Mouse (Mus musculus): ENCODE data around the gene Chst8. TPM values are rescaled to one million over a fixed set of nuclear protein-coding genes. Genes with fewer than 3 reads are reported as not detected.

The Chst8 gene
- polyA plus RNA-seq, 1 experiment from 2014 or later = 7.6 TPM

- 0 out of 2 replicates have a peak, but pooled peaks cover 5% of the 10 kb centered on the region for H3K9me3 ChIP-seq
- peak; percentile 42 for DNase-seq (ENCODE audit: low spot score)
- 27% methylated on average over 6 of the region's 6 CpGs for WGBS
Observed at GRCm38 (mm10) chr7:34820554-34820953, 8.0 kb upstream of the Chst8 start.

DNA sequence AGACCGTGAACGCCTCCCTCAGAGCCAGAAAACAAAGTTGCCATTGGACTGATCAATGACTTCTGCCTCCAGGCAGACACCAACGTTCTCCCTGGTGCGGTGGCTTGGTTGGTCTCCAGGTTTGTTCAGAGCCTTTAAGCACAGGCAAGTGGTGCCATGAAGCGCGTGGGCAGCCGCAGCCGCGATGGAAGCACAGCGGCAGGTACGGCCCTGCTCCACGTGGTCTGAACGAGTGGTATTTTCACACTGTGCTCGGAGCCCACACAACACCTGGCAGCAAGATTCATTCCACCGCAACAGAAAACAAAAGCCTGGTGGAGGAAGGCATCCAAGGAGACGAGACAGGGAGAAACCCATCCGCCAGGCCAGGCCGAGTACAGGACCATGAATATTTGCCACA lies 7.3 kb upstream of the Chst8 start:
- Histone ChIP-seq H3K36me3 (replicated peaks) (no peaks in the 10 kb centered on the region), H3K27ac (replicated peaks) (no peak overlapping the region), H3K4me3 (no peak overlapping the region), H3K9me3 (0 out of 2 replicates have a peak, but pooled peaks cover 5% of the 10 kb centered on the region), H3K4me1 (peaks cover 8% of the 10 kb centered on the region; the same call in 1 of the 2 replicates), H3K27me3 (replicated peaks; ENCODE audit: low read depth, poor library complexity, severe bottlenecking) (peaks cover 6% of the 10 kb centered on the region)
- no peak for DNase-seq (ENCODE audit: low spot score)
- 87% methylated on average over 18 of the region's 18 CpGs for WGBS

More at GRCm38 (mm10) chr7:34820554-34820953, 8.0 kb upstream of the Chst8 start:
- Histone ChIP-seq H3K4me3 (no peak overlapping the region), H3K27me3 (replicated peaks; ENCODE audit: low read depth, poor library complexity, severe bottlenecking) (no peaks in the 10 kb centered on the region; the same call in 1 of the 2 replicates), H3K36me3 (replicated peaks) (no peaks in the 10 kb centered on the region), H3K4me1 (peaks cover 8% of the 10 kb centered on the region; the same call in 1 of the 2 replicates), H3K27ac (replicated peaks) (no peak overlapping the region)

DNA sequence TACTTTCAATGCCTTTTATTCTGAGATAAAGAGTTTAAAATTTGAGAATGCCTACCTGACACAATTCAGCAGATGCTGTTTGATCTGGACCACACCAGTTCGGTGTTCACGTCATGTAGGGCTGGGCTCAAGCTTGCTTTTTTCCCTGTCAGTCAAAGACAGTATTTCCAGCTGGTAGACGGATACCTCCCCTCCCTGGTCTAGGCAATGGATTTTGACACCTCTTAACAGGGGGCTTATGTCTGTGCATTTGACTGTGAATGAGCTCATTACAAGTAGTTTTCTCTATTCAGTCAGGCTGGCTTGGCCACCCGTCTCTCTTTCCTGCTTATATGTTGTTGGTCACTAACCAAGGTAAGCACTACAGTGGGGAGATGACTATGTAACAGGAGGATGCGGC lies 6.1 kb upstream of the Chst8 start:
- H3K4me3 ChIP-seq = no peak overlapping the region
- peaks cover 17% of the 10 kb centered on the region for H3K27me3 ChIP-seq (replicated peaks; ENCODE audit: low read depth, poor library complexity, severe bottlenecking)
- H3K27ac ChIP-seq (replicated peaks) = no peak overlapping the region
- no peaks in the 10 kb centered on the region for H3K36me3 ChIP-seq (replicated peaks)
- DNase-seq (ENCODE audit: low spot score) = no peak
- H3K9me3 ChIP-seq = 0 out of 2 replicates have a peak, but pooled peaks cover 5% of the 10 kb centered on the region
- peaks cover 8% of the 10 kb centered on the region; the same call in 1 of the 2 replicates for H3K4me1 ChIP-seq
- WGBS = 73% methylated on average over 5 of the region's 5 CpGs

DNA sequence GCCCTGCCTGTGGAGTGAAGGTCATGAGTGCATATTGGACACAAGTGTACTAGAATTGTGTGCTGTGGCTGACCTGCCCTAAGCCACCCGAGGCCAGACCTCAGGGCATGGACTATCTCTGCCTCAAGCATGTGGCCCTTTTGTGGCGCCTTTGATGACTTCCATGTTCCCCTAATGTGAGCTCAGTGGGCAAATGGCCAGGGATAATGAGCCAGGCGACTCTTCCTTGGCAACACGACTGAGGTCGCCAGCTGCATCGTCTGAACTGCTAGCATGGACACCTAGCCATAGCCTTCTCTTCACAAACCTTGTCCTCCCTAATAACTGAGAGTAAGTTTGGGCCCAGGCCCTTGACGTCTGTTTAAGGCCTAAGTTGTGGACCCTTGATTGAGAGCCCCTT lies 4.5 kb upstream of the Chst8 start:
- Histone ChIP-seq H3K9me3 (0 out of 2 replicates have a peak, but pooled peaks cover 5% of the 10 kb centered on the region), H3K4me3 (no peak overlapping the region), H3K4me1 (peaks cover 20% of the 10 kb centered on the region), H3K27me3 (replicated peaks; ENCODE audit: low read depth, poor library complexity, severe bottlenecking) (peaks cover 34% of the 10 kb centered on the region), H3K27ac (replicated peaks) (no peak overlapping the region), H3K36me3 (replicated peaks) (no peaks in the 10 kb centered on the region)
- no peak for DNase-seq (ENCODE audit: low spot score)
- WGBS = 89% methylated on average over 7 of the region's 7 CpGs

DNA sequence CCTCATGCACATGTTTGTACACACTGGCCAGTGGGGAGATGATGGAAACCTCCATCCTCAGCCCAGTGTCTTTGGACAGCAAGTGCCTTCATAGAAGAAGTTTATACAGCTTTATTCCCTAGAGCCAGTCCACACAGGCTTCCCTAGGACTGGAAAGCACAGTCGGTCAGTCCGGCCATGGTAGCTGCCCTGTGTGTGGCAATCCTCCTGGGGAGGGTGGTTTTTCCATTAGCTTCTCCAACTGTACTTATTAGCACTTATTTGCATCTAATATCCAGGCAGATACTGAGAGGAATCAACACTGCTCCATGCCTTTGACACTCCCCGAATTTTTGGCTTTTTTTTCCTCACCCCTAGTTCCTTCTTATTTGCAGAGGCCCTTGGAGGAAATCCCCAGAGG lies 2.3 kb upstream of the Chst8 start:
- 0 out of 2 replicates have a peak, but pooled peaks cover 5% of the 10 kb centered on the region for H3K9me3 ChIP-seq
- WGBS = 85% methylated on average over 3 of the region's 3 CpGs
- H3K4me1 ChIP-seq = peaks cover 28% of the 10 kb centered on the region
- H3K27me3 ChIP-seq (replicated peaks; ENCODE audit: low read depth, poor library complexity, severe bottlenecking) = peaks cover 56% of the 10 kb centered on the region
- no peak overlapping the region for H3K27ac ChIP-seq (replicated peaks)
- no peak overlapping the region for H3K4me3 ChIP-seq
- no peaks in the 10 kb centered on the region for H3K36me3 ChIP-seq (replicated peaks)
- no peak for DNase-seq (ENCODE audit: low spot score)

- peak; percentile 50 for DNase-seq (ENCODE audit: low spot score)
- under 1% methylated on average over 66 of the region's 66 CpGs for WGBS
- peaks cover 41% of the 10 kb centered on the region for H3K4me1 ChIP-seq
- peaks cover 82% of the 10 kb centered on the region for H3K27me3 ChIP-seq (replicated peaks; ENCODE audit: low read depth, poor library complexity, severe bottlenecking)
- H3K4me3 ChIP-seq = peak overlapping the region; percentile 74
- H3K9me3 ChIP-seq = 0 out of 2 replicates have a peak, but pooled peaks cover 5% of the 10 kb centered on the region
- H3K36me3 ChIP-seq (replicated peaks) = no peaks in the 10 kb centered on the region
- peak overlapping the region; percentile 82; the same call in 1 of the 2 replicates for H3K27ac ChIP-seq (replicated peaks)
Observed at GRCm38 (mm10) chr7:34811531-34812526, 682 bp downstream of the Chst8 start.

GRCm38 (mm10) chr7:34811060-34811459 lies 1.5 kb downstream of the Chst8 start:
- Histone ChIP-seq H3K9me3 (0 out of 2 replicates have a peak, but pooled peaks cover 2% of the 10 kb centered on the region), H3K36me3 (replicated peaks) (no peaks in the 10 kb centered on the region), H3K4me1 (peaks cover 44% of the 10 kb centered on the region), H3K27ac (replicated peaks) (no peak overlapping the region; the same call in 1 of the 2 replicates), H3K4me3 (peak overlapping the region; percentile 74), H3K27me3 (replicated peaks; ENCODE audit: low read depth, poor library complexity, severe bottlenecking) (peaks cover 86% of the 10 kb centered on the region)
- WGBS = 3% methylated on average over 10 of the region's 10 CpGs
- peak; percentile 27 for DNase-seq (ENCODE audit: low spot score)

GRCm38 (mm10) chr7:34806307-34806706 lies 6.2 kb downstream of the Chst8 start:
- H3K36me3 ChIP-seq (replicated peaks) = no peaks in the 10 kb centered on the region
- no peaks in the 10 kb centered on the region for H3K9me3 ChIP-seq
- no peak overlapping the region for H3K4me3 ChIP-seq
- no peak overlapping the region for H3K27ac ChIP-seq (replicated peaks)
- H3K27me3 ChIP-seq (replicated peaks; ENCODE audit: low read depth, poor library complexity, severe bottlenecking) = peaks cover 55% of the 10 kb centered on the region
- no peak for DNase-seq (ENCODE audit: low spot score)
- peaks cover 25% of the 10 kb centered on the region for H3K4me1 ChIP-seq
- 75% methylated on average over 6 of the region's 6 CpGs for WGBS

GRCm38 (mm10) chr7:34805691-34806205 lies 6.8 kb downstream of the Chst8 start:
- H3K9me3 ChIP-seq = no peaks in the 10 kb centered on the region
- H3K4me1 ChIP-seq = peaks cover 24% of the 10 kb centered on the region
- H3K27ac ChIP-seq (replicated peaks) = no peak overlapping the region
- 88% methylated on average over 3 of the region's 3 CpGs for WGBS
- H3K36me3 ChIP-seq (replicated peaks) = no peaks in the 10 kb centered on the region
- peaks cover 55% of the 10 kb centered on the region for H3K27me3 ChIP-seq (replicated peaks; ENCODE audit: low read depth, poor library complexity, severe bottlenecking)
- no peak for DNase-seq (ENCODE audit: low spot score)
- H3K4me3 ChIP-seq = no peak overlapping the region

GRCm38 (mm10) chr7:34805042-34805441 lies 7.5 kb downstream of the Chst8 start:
- H3K4me1 ChIP-seq = peaks cover 28% of the 10 kb centered on the region
- no peaks in the 10 kb centered on the region for H3K36me3 ChIP-seq (replicated peaks)
- WGBS = 84% methylated on average over 2 of the region's 2 CpGs
- no peak overlapping the region for H3K4me3 ChIP-seq
- peaks cover 48% of the 10 kb centered on the region for H3K27me3 ChIP-seq (replicated peaks; ENCODE audit: low read depth, poor library complexity, severe bottlenecking)
- no peaks in the 10 kb centered on the region for H3K9me3 ChIP-seq
- no peak for DNase-seq (ENCODE audit: low spot score)
- H3K27ac ChIP-seq (replicated peaks) = no peak overlapping the region

- peak; percentile 57 for DNase-seq (ENCODE audit: low spot score)
- Histone ChIP-seq H3K27ac (replicated peaks) (peak overlapping the region; percentile 77), H3K4me3 (peak overlapping the region; percentile 42; the same call in 1 of the 2 replicates)
Observed at GRCm38 (mm10) chr7:34799950-34800511, 12.5 kb downstream of the Chst8 start.

GRCm38 (mm10) chr7:34799404-34799771 lies 13.1 kb downstream of the Chst8 start:
- 30% methylated on average over 3 of the region's 3 CpGs for WGBS
- Histone ChIP-seq H3K36me3 (replicated peaks) (no peaks in the 10 kb centered on the region), H3K4me1 (peaks cover 51% of the 10 kb centered on the region), H3K9me3 (no peaks in the 10 kb centered on the region), H3K27me3 (replicated peaks; ENCODE audit: low read depth, poor library complexity, severe bottlenecking) (peaks cover 13% of the 10 kb centered on the region), H3K27ac (replicated peaks) (peak overlapping the region; percentile 77), H3K4me3 (peak overlapping the region; percentile 42)
- no peak for DNase-seq (ENCODE audit: low spot score)

More at GRCm38 (mm10) chr7:34799950-34800511, 12.5 kb downstream of the Chst8 start:
- no peaks in the 10 kb centered on the region for H3K9me3 ChIP-seq
- H3K4me1 ChIP-seq = peaks cover 51% of the 10 kb centered on the region
- no peaks in the 10 kb centered on the region for H3K36me3 ChIP-seq (replicated peaks)
- WGBS = 62% methylated on average over 13 of the region's 13 CpGs
- peaks cover 12% of the 10 kb centered on the region; the same call in 1 of the 2 replicates for H3K27me3 ChIP-seq (replicated peaks; ENCODE audit: low read depth, poor library complexity, severe bottlenecking)
